Mouse (Mus musculus): ENCODE data around the gene Ankrd53. TPM values are rescaled to one million over a fixed set of nuclear protein-coding genes. Genes with fewer than 3 reads are reported as not detected.
"Not testable (repeated sequence)": the region's sequence is repeated elsewhere in the genome, so short reads cannot be mapped to it uniquely, and the experiment has no call there.

The Ankrd53 gene
- polyA plus RNA-seq, 1 experiment: not detected

- Histone ChIP-seq H3K4me3 (replicated peaks; ENCODE audit: control insufficient read depth, low read depth, low read length) (peak overlapping the region; percentile 86), H3K4me1 (ENCODE audit: control insufficient read depth, insufficient read depth, low read length) (no peaks in the 10 kb centered on the region; the same call in 1 of the 2 replicates), H3K27ac (ENCODE audit: control insufficient read depth, insufficient read depth, low read depth, low read length, poor library complexity) (peak overlapping the region; percentile 79)
- TF ChIP-seq POLR2A (IDR thresholded peaks at IDR 0.05; ENCODE audit: borderline replicate concordance, control insufficient read depth, low read depth, low read length) (no peak), CTCF (IDR thresholded peaks at IDR 0.05; ENCODE audit: control insufficient read depth, insufficient read depth, low read length) (no peak)
- under 1% methylated on average over 14 of the region's 14 CpGs for WGBS
Measured at GRCm38 (mm10) chr6:83774781-83775563, 12.5 kb downstream of the Ankrd53 start.

DNA sequence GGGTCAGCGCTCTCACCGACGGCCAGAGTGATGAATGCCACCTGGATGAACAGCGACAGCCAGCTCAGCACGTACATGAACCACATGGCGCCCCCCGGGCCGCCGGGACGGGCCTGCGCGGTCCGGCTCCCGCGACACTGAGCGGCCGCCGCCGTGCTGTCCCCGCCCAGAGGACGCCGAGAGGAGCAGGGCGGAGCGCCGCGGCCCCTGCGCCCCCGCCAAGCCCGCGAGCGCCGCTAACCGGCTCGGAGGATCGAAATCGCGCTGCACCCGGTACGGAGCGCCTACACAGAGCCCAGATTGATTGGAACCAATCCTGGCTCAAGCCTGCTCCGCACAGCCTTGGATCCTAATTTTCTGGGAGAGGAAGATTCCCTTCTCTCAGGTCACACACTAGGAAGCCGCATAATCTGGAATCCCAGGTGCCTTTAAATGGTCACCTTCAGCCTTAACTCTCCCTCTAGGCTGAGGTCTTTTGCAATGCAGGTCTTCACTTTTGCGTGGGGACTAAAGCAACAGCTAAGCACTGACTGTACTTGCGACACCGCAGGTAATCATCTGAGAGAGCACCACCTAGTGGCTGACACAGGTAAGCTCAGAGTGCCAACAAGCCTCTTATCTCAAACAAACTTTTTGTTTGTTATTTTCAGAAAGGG is 13.3 kb downstream of the Ankrd53 start, which contains the start of gene Tex261:
TSS of gene Tex261 (minus strand) at position 176 of the 656 bp plus-strand sequence.
- H3K4me1 ChIP-seq (ENCODE audit: control insufficient read depth, insufficient read depth, low read length): no peaks in the 10 kb centered on the region; the same call in 1 of the 2 replicates
- peak within 1 kb of the TSS; percentile 79 for H3K27ac ChIP-seq (ENCODE audit: control insufficient read depth, insufficient read depth, low read depth, low read length, poor library complexity)
- TF ChIP-seq POLR2A (IDR thresholded peaks at IDR 0.05; ENCODE audit: borderline replicate concordance, control insufficient read depth, low read depth, low read length) (peak; percentile 65; the same call in 1 of the 2 replicates), CTCF (IDR thresholded peaks at IDR 0.05; ENCODE audit: control insufficient read depth, insufficient read depth, low read length) (peak; percentile 88)
- H3K4me3 ChIP-seq (replicated peaks; ENCODE audit: control insufficient read depth, low read depth, low read length): peak within 1 kb of the TSS; percentile 86
- WGBS: under 1% methylated on average over 30 of the region's 45 CpGs

GRCm38 (mm10) chr6:83778306-83778705 is 15.9 kb downstream of the Ankrd53 start:
- H3K27ac ChIP-seq (ENCODE audit: control insufficient read depth, insufficient read depth, low read depth, low read length, poor library complexity): no peak overlapping the region
- 81% methylated on average over 7 of the region's 7 CpGs for WGBS
- no peak overlapping the region for H3K4me3 ChIP-seq (replicated peaks; ENCODE audit: control insufficient read depth, low read depth, low read length)
- no peaks in the 10 kb centered on the region; the same call in 1 of the 2 replicates for H3K4me1 ChIP-seq (ENCODE audit: control insufficient read depth, insufficient read depth, low read length)
- TF ChIP-seq POLR2A (IDR thresholded peaks at IDR 0.05; ENCODE audit: borderline replicate concordance, control insufficient read depth, low read depth, low read length): no peak

- Histone ChIP-seq H3K27ac (ENCODE audit: control insufficient read depth, insufficient read depth, low read depth, low read length, poor library complexity) (no peak overlapping the region), H3K4me1 (ENCODE audit: control insufficient read depth, insufficient read depth, low read length) (no peaks in the 10 kb centered on the region; the same call in 1 of the 2 replicates), H3K4me3 (replicated peaks; ENCODE audit: control insufficient read depth, low read depth, low read length) (no peak overlapping the region)
- TF ChIP-seq POLR2A (IDR thresholded peaks at IDR 0.05; ENCODE audit: borderline replicate concordance, control insufficient read depth, low read depth, low read length) (no peak), CTCF (IDR thresholded peaks at IDR 0.05; ENCODE audit: control insufficient read depth, insufficient read depth, low read length) (peak; percentile 77)
- 10% methylated on average over 5 of the region's 5 CpGs for WGBS
Measured at GRCm38 (mm10) chr6:83779026-83779425, 16.6 kb downstream of the Ankrd53 start.

DNA sequence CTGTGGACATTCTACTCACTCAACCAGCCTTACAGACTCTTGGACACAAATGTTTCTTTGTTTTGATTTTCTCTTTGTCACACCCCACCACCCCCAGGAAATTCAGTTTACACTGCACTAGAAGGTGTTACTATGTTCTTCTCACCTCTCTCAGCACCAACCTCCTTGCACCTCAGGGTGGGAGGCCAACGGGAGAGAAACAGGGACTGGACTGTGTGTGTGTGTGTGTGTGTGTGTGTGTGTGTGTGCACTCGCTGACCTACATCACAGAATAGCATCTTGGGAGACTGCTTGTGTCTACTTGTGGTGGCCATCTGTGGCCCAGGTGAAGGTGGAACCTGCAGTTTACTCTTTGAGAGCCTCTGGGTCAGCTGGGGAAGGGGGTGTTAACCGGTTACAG is 24.0 kb downstream of the Ankrd53 start:
- WGBS: 77% methylated on average over 3 of the region's 3 CpGs

GRCm38 (mm10) chr6:83788554-83788953 is 26.1 kb downstream of the Ankrd53 start:
- H3K27ac ChIP-seq (ENCODE audit: control insufficient read depth, insufficient read depth, low read depth, low read length, poor library complexity): no peak overlapping the region
- H3K4me3 ChIP-seq (replicated peaks; ENCODE audit: control insufficient read depth, low read depth, low read length): no peak overlapping the region
- WGBS: 85% methylated on average over 7 of the region's 7 CpGs
- H3K4me1 ChIP-seq (ENCODE audit: control insufficient read depth, insufficient read depth, low read length): no peaks in the 10 kb centered on the region; the same call in 1 of the 2 replicates
- TF ChIP-seq CTCF (IDR thresholded peaks at IDR 0.05; ENCODE audit: control insufficient read depth, insufficient read depth, low read length) (no peak), POLR2A (IDR thresholded peaks at IDR 0.05; ENCODE audit: borderline replicate concordance, control insufficient read depth, low read depth, low read length) (no peak)

More for the DNA sequence above, 24.0 kb downstream of the Ankrd53 start:
- no peak for TF ChIP-seq CTCF (IDR thresholded peaks at IDR 0.05; ENCODE audit: control insufficient read depth, insufficient read depth, low read length)
- TF ChIP-seq POLR2A (IDR thresholded peaks at IDR 0.05; ENCODE audit: borderline replicate concordance, control insufficient read depth, low read depth, low read length): no peak
- H3K4me1 ChIP-seq (ENCODE audit: control insufficient read depth, insufficient read depth, low read length): no peaks in the 10 kb centered on the region; the same call in 1 of the 2 replicates
- H3K27ac ChIP-seq (ENCODE audit: control insufficient read depth, insufficient read depth, low read depth, low read length, poor library complexity): no peak overlapping the region
- no peak overlapping the region for H3K4me3 ChIP-seq (replicated peaks; ENCODE audit: control insufficient read depth, low read depth, low read length)

- WGBS: 79% methylated on average over 5 of the region's 5 CpGs
- H3K27ac ChIP-seq (ENCODE audit: control insufficient read depth, insufficient read depth, low read depth, low read length, poor library complexity); H3K4me3 ChIP-seq (replicated peaks; ENCODE audit: control insufficient read depth, low read depth, low read length); H3K4me1 ChIP-seq (ENCODE audit: control insufficient read depth, insufficient read depth, low read length): not testable (repeated sequence)
Measured at GRCm38 (mm10) chr6:83790533-83790932, 28.1 kb downstream of the Ankrd53 start.

DNA sequence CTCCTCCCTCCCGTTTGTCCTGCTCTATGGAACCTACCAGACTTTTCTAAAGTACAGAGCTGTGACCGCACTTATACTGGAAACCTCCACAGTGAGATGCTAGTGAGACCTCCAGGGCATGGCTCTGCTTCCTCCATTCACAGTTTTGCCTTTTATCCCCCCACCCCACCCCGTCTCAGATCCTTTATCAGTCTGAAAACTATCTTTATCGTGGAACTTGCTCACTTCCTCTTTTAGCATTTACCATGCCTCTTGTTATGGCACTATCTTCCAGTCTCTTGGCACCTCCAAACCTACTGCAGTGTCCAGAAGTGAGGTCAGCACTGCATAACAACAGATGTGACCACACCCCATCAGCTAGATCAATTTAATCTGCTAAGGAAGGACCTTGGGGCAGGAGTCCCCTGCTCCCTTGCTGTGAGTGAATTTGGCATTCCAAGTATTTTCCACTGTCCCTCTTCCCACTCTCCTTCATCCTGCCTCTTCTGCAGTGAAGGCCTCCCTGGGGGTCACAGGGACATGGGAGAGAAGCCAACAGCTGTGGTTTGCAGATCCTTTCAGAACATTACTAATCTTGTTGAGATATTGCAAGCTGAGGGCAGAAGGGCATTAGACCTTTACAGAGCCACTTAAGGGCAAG is 28.9 kb downstream of the Ankrd53 start:
- no peak for TF ChIP-seq POLR2A (IDR thresholded peaks at IDR 0.05; ENCODE audit: borderline replicate concordance, control insufficient read depth, low read depth, low read length)
- no peak for TF ChIP-seq CTCF (IDR thresholded peaks at IDR 0.05; ENCODE audit: control insufficient read depth, insufficient read depth, low read length)
- Histone ChIP-seq H3K4me3 (replicated peaks; ENCODE audit: control insufficient read depth, low read depth, low read length) (no peak overlapping the region), H3K4me1 (ENCODE audit: control insufficient read depth, insufficient read depth, low read length) (no peaks in the 10 kb centered on the region; the same call in 1 of the 2 replicates), H3K27ac (ENCODE audit: control insufficient read depth, insufficient read depth, low read depth, low read length, poor library complexity) (no peak overlapping the region)
- WGBS: 12% methylated on average over 4 of the region's 4 CpGs

All from bone marrow, adult 2 months (tissue).